ENCODE assay signal across 7 mouse cellular contexts in genomic region chr8:122281317-122282034, GRCm38 (mm10). TPM values are rescaled to one million over a fixed set of nuclear protein-coding genes. Genes with fewer than 3 reads are reported as not detected.
DNase-seq lines count a peak whose midpoint lies in the region; ATAC-seq lines count a peak whose summit lies in the region.

No protein-coding gene starts in this region.

- ATAC-seq in intestine, embryonic 16.5 days: peak; percentile 89
- ATAC-seq in midbrain, embryonic 11.5 days (ENCODE audit: low FRiP score): peak; percentile 89

- peak; percentile 99 for DNase-seq in adrenal gland, adult 8-10 months
- peak; percentile 100 for DNase-seq in embryo, embryonic 9.5 days (ENCODE audit: extremely low spot score)
- DNase-seq in gastrocnemius, postnatal 4 days (ENCODE audit: low spot score in 2 of 2): peak; percentile 99
- DNase-seq in left cerebral cortex, postnatal 36 days (ENCODE audit: low spot score in 2 of 2): peak; percentile 98 to 99
- DNase-seq in midbrain, embryonic 11.5 days (ENCODE audit: low spot score, missing footprints): peak; percentile 100
- DNase-seq in skeletal muscle tissue, adult 2 months (ENCODE audit: low read depth, low spot score): peak; percentile 99

- peak overlapping the region; percentile 93 for H3K4me2 ChIP-seq in intestine, embryonic 16.5 days (ENCODE audit: low read depth, low read length)
- peak overlapping the region; percentile 81 for H3K4me2 ChIP-seq in midbrain, embryonic 11.5 days

- 0% methylated on average over 47 of the region's 47 CpGs for WGBS in intestine, embryonic 16.5 days
- WGBS in midbrain, embryonic 11.5 days: under 1% methylated on average over 47 of the region's 47 CpGs

- H3K27ac ChIP-seq in intestine, embryonic 16.5 days (ENCODE audit: low read length): peak overlapping the region; percentile 86
- peak overlapping the region; percentile 50; the same call in 1 of the 2 replicates for H3K27ac ChIP-seq in midbrain, embryonic 11.5 days (ENCODE audit: low read depth, low read length)

- intact Hi-C loops in left cerebral cortex, postnatal 36 days (cut with DNase I): no loop called here

- H3K4me3 ChIP-seq in intestine, embryonic 16.5 days (ENCODE audit: low read length): peak overlapping the region; percentile 82
- peak overlapping the region; percentile 53 for H3K4me3 ChIP-seq in midbrain, embryonic 11.5 days (ENCODE audit: low read depth, low read length)

- H3K36me3 ChIP-seq in intestine, embryonic 16.5 days (ENCODE audit: control insufficient read depth, insufficient read depth, low read length): no peaks in the 10 kb centered on the region
- H3K36me3 ChIP-seq in midbrain, embryonic 11.5 days (ENCODE audit: control insufficient read depth, insufficient read depth, low read length): no peaks in the 10 kb centered on the region

- H3K9me3 ChIP-seq in intestine, embryonic 16.5 days (ENCODE audit: control insufficient read depth, low read length): no peaks in the 10 kb centered on the region
- H3K9me3 ChIP-seq in midbrain, embryonic 11.5 days (ENCODE audit: control insufficient read depth, low read length): no peaks in the 10 kb centered on the region

- H3K4me1 ChIP-seq in intestine, embryonic 16.5 days (ENCODE audit: control insufficient read depth, insufficient read depth, low read length): peaks cover 37% of the 10 kb centered on the region
- peaks cover 29% of the 10 kb centered on the region for H3K4me1 ChIP-seq in midbrain, embryonic 11.5 days (ENCODE audit: control insufficient read depth, insufficient read depth, low read length)

- H3K9ac ChIP-seq in intestine, embryonic 16.5 days (ENCODE audit: low read depth, low read length): peak overlapping the region; percentile 63
- peak overlapping the region; percentile 56 for H3K9ac ChIP-seq in midbrain, embryonic 11.5 days (ENCODE audit: low read length)

- H3K27me3 ChIP-seq in intestine, embryonic 16.5 days (replicated peaks; ENCODE audit: control insufficient read depth, insufficient read depth, low read length): no peaks in the 10 kb centered on the region
- peaks cover 34% of the 10 kb centered on the region for H3K27me3 ChIP-seq in midbrain, embryonic 11.5 days (ENCODE audit: control insufficient read depth, insufficient read depth, low read length)

RNA-seq across cellular contexts. Expression of gene Zfpm1, which starts 0.5 kb away (rescaled TPM):
- 10 to 100 TPM; 17.3 to 35.3 (median 28.0) TPM for total RNA-seq in adrenal gland, adult 8-10 months (2022)
- total RNA-seq in gastrocnemius, postnatal 4 days (2021): 10 to 100 TPM; 10.6 to 13.6 TPM
- 2.6 and 2.7 TPM in 2 replicates for polyA plus RNA-seq in intestine, embryonic 16.5 days (2015; fragmentation: Nextera tagmentation; extraction: Ambion mirVana)
- 10 to 100 TPM; 33.9 to 35.3 TPM for total RNA-seq in left cerebral cortex, postnatal 36 days (2021)
- 1.6 and 1.8 TPM in 2 replicates for polyA plus RNA-seq in midbrain, embryonic 11.5 days (2014; fragmentation: Nextera tagmentation; extraction: Ambion mirVana)

Comparison
In these comparisons a context has a peak if more than half of its experiments do, and no peak if none do; other contexts are left out.
1. Peak in every context shown above with its lines: DNase-seq, ATAC-seq, H3K4me3 ChIP-seq and H3K27ac ChIP-seq.